Mouse (Mus musculus) forebrain, embryonic 10.5 days (tissue): ENCODE measurements around the gene Triap1. TPM values are rescaled to one million over a fixed set of nuclear protein-coding genes. Genes with fewer than 3 reads are reported as not detected.
"Not testable (repeated sequence)": the region's sequence is repeated elsewhere in the genome, so short reads cannot be mapped to it uniquely, and the experiment has no call there.

Source experiments
- DNase-seq: peaks from one replicate; pipeline ENCODE4 v3.0.0-alpha.2; 2017; ENCODE audit warnings: low spot score; ENCODE audit errors: extremely low spot score
- H3K27ac ChIP-seq: fragments of 300-500 bp; sonication (generic); 2 replicates; pipeline ENCODE4 v1.5.1; 2016; ENCODE audit warnings: mild to moderate bottlenecking
- H3K27me3 ChIP-seq: fragments of 300-500 bp; sonication (generic); 2 replicates; pipeline ENCODE4 v1.6.1; 2016; ENCODE audit warnings: mild to moderate bottlenecking; ENCODE audit not compliant: poor library complexity, severe bottlenecking
- H3K36me3 ChIP-seq: fragments of 300-500 bp; sonication (generic); replicated peaks from 2 replicates; pipeline ENCODE4 v1.6.1; 2016; ENCODE audit warnings: mild to moderate bottlenecking, moderate library complexity
- H3K4me1 ChIP-seq: fragments of 300-500 bp; sonication (generic); 2 replicates; pipeline ENCODE4 v1.6.1; 2016
- H3K4me3 ChIP-seq: fragments of 300-500 bp; sonication (generic); 2 replicates; pipeline ENCODE4 v1.5.1; 2016; ENCODE audit warnings: mild to moderate bottlenecking, moderate library complexity
- H3K9me3 ChIP-seq: fragments of 300-500 bp; sonication (generic); 2 replicates; pipeline ENCODE4 v1.6.1; 2016; ENCODE audit warnings: mild to moderate bottlenecking, moderate library complexity
- WGBS: fragments of 180-500 bp; shearing (Covaris S2); methylation state at CpG from one replicate; pipeline ENCODE4 v1.1.7; 2016; 5-methylcytosine and 5-hydroxymethylcytosine counted together
- polyA plus RNA-seq: library from polyadenylated mRNA; unstranded; fragments of >200 nt; fragmentation: Nextera tagmentation; extraction: Ambion mirVana; gene quantifications from 2 replicates; pipeline ENCODE4 v1.2.1, GENCODE M21; 2016

Triap1 gene
- polyA plus RNA-seq, result 56.6 and 57.7 TPM in 2 replicates

GRCm38 (mm10) chr5:115340577-115341313 is at the start of gene Triap1, which contains the start of gene Gatc:
TSS of gene Triap1 (plus strand) at chr5:115341225.
TSS of gene Gatc (minus strand) at chr5:115341178.
- peak within 1 kb of the TSS; percentile 82 for H3K4me3 ChIP-seq
- peaks cover 67% of the 10 kb centered on the region for H3K36me3 ChIP-seq
- peak; percentile 92 for DNase-seq
- under 1% methylated on average over 62 of the region's 62 CpGs for WGBS
- H3K9me3 ChIP-seq, result no peaks in the 10 kb centered on the region
- peak within 1 kb of the TSS; percentile 92 for H3K27ac ChIP-seq
- peaks cover 29% of the 10 kb centered on the region for H3K4me1 ChIP-seq
- no peaks in the 10 kb centered on the region for H3K27me3 ChIP-seq

GRCm38 (mm10) chr5:115294173-115294572 is 46.9 kb upstream of the Triap1 start:
- Histone ChIP-seq H3K4me1 (peaks cover 13% of the 10 kb centered on the region), H3K9me3 (no peaks in the 10 kb centered on the region), H3K27me3 (no peaks in the 10 kb centered on the region), H3K36me3 (peaks cover 100% of the 10 kb centered on the region), H3K4me3 (no peak overlapping the region), H3K27ac (no peak overlapping the region)
- no peak for DNase-seq
- 89% methylated on average over 8 of the region's 8 CpGs for WGBS

GRCm38 (mm10) chr5:115296347-115296746 is 44.7 kb upstream of the Triap1 start:
- no peak for DNase-seq
- Histone ChIP-seq H3K4me1 (peaks cover 23% of the 10 kb centered on the region), H3K9me3 (no peaks in the 10 kb centered on the region), H3K27me3 (no peaks in the 10 kb centered on the region), H3K36me3 (peaks cover 83% of the 10 kb centered on the region), H3K27ac (no peak overlapping the region), H3K4me3 (no peak overlapping the region)
- WGBS, result 88% methylated on average over 10 of the region's 10 CpGs

- WGBS, result 2% methylated on average over 46 of the region's 46 CpGs
- Histone ChIP-seq H3K27ac (peak overlapping the region; percentile 94), H3K36me3 (peaks cover 45% of the 10 kb centered on the region), H3K27me3 (peaks cover 13% of the 10 kb centered on the region), H3K4me1 (peaks cover 37% of the 10 kb centered on the region), H3K4me3 (peak overlapping the region; percentile 91), H3K9me3 (no peaks in the 10 kb centered on the region)
- peak; percentile 64 for DNase-seq
These were observed 40.8 kb upstream of the Triap1 start for GRCm38 (mm10) chr5:115300035-115300744.

- Histone ChIP-seq H3K9me3 (no peaks in the 10 kb centered on the region), H3K36me3 (peaks cover 37% of the 10 kb centered on the region), H3K27ac (peak within 1 kb of the TSS; percentile 94), H3K4me1 (peaks cover 37% of the 10 kb centered on the region), H3K27me3 (peaks cover 13% of the 10 kb centered on the region), H3K4me3 (peak within 1 kb of the TSS; percentile 91)
- peak; percentile 99 for DNase-seq
- WGBS, result 1% methylated on average over 65 of the region's 66 CpGs
These were observed 40.0 kb upstream of the Triap1 start, which contains the start of gene Dynll1 for GRCm38 (mm10) chr5:115300792-115301614. TSS of gene Dynll1 (minus strand) at chr5:115300999.

- H3K9me3 ChIP-seq, result no peaks in the 10 kb centered on the region
- peaks cover 30% of the 10 kb centered on the region for H3K36me3 ChIP-seq
- peaks cover 13% of the 10 kb centered on the region for H3K27me3 ChIP-seq
- peak overlapping the region; percentile 91 for H3K4me3 ChIP-seq
- peak overlapping the region; percentile 94 for H3K27ac ChIP-seq
- peaks cover 37% of the 10 kb centered on the region for H3K4me1 ChIP-seq
- no peak for DNase-seq
- 32% methylated on average over 13 of the region's 13 CpGs for WGBS
These were observed 39.4 kb upstream of the Triap1 start for GRCm38 (mm10) chr5:115301615-115302014.

- Histone ChIP-seq H3K4me1 (peaks cover 37% of the 10 kb centered on the region), H3K27me3 (peaks cover 13% of the 10 kb centered on the region), H3K36me3 (peaks cover 25% of the 10 kb centered on the region), H3K4me3 (peak overlapping the region; percentile 91; the same call in 1 of the 2 replicates)
- DNase-seq, H3K27ac ChIP-seq, H3K9me3 ChIP-seq: not testable (repeated sequence)
- 80% methylated on average over 7 of the region's 7 CpGs for WGBS
These were observed 38.8 kb upstream of the Triap1 start for GRCm38 (mm10) chr5:115302190-115302589.

GRCm38 (mm10) chr5:115312354-115312753 is 28.7 kb upstream of the Triap1 start:
- Histone ChIP-seq H3K27ac (0 out of 2 replicates have a peak overlapping the region, but pooled peaks have one; percentile 16), H3K36me3 (no peaks in the 10 kb centered on the region), H3K27me3 (peaks cover 6% of the 10 kb centered on the region; the same call in 1 of the 2 replicates), H3K4me3 (no peak overlapping the region), H3K9me3 (no peaks in the 10 kb centered on the region), H3K4me1 (peaks cover 23% of the 10 kb centered on the region)
- WGBS, result 86% methylated on average over 4 of the region's 4 CpGs
- no peak for DNase-seq

GRCm38 (mm10) chr5:115312816-115313667 is 28.0 kb upstream of the Triap1 start:
- 79% methylated on average over 10 of the region's 10 CpGs for WGBS
- H3K9me3 ChIP-seq, result no peaks in the 10 kb centered on the region
- 0 out of 2 replicates have a peak overlapping the region, but pooled peaks have one; percentile 16 for H3K27ac ChIP-seq

GRCm38 (mm10) chr5:115313668-115313943 is 27.4 kb upstream of the Triap1 start:
- H3K4me3 ChIP-seq, result no peak overlapping the region
- peaks cover 15% of the 10 kb centered on the region for H3K27me3 ChIP-seq
- H3K27ac ChIP-seq, result no peak overlapping the region
- 40% methylated on average over 5 of the region's 5 CpGs for WGBS
- no peaks in the 10 kb centered on the region for H3K9me3 ChIP-seq
- peaks cover 35% of the 10 kb centered on the region for H3K4me1 ChIP-seq
- no peak for DNase-seq
- H3K36me3 ChIP-seq, result no peaks in the 10 kb centered on the region

More at GRCm38 (mm10) chr5:115312816-115313667, 28.0 kb upstream of the Triap1 start:
- no peak overlapping the region for H3K4me3 ChIP-seq
- no peaks in the 10 kb centered on the region for H3K36me3 ChIP-seq
- H3K4me1 ChIP-seq, result peaks cover 30% of the 10 kb centered on the region
- H3K27me3 ChIP-seq, result peaks cover 9% of the 10 kb centered on the region; the same call in 1 of the 2 replicates
- DNase-seq, result no peak

GRCm38 (mm10) chr5:115316968-115317644 is 23.9 kb upstream of the Triap1 start:
- H3K4me1 ChIP-seq, result peaks cover 44% of the 10 kb centered on the region
- 5% methylated on average over 14 of the region's 14 CpGs for WGBS
- peaks cover 18% of the 10 kb centered on the region for H3K27me3 ChIP-seq
- peak overlapping the region; percentile 31 for H3K4me3 ChIP-seq
- no peaks in the 10 kb centered on the region for H3K9me3 ChIP-seq
- H3K36me3 ChIP-seq, result no peaks in the 10 kb centered on the region
- H3K27ac ChIP-seq, result peak overlapping the region; percentile 84
- DNase-seq, result no peak
